Mouse (Mus musculus): Measurements from ENCODE around the gene Zbtb16. TPM values are rescaled to one million over a fixed set of nuclear protein-coding genes. Genes with fewer than 3 reads are reported as not detected.

Gene Zbtb16
- polyA plus RNA-seq, 1 experiment from 2014 or later, result 2.0 TPM

DNA sequence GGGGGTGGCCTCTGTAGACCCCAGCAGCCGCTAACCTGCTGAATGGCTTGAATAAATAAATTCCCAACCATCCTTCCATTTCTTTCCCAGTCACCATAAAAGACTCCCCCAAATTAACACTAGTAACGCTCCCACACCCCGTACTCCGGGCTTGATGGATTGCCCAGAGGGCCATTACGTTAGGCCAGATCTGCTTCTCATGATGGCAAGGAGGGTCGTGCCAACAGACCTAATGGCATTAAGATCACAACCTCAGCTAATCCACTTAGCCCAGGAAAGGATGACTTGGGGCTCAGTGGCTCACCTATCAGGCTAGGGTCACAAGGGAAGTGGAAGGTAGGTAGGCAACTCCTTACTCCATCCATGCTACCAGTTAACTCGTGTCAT is 12.7 kb downstream of the Zbtb16 start:
- WGBS, result 38% methylated on average over 7 of the region's 7 CpGs

DNA sequence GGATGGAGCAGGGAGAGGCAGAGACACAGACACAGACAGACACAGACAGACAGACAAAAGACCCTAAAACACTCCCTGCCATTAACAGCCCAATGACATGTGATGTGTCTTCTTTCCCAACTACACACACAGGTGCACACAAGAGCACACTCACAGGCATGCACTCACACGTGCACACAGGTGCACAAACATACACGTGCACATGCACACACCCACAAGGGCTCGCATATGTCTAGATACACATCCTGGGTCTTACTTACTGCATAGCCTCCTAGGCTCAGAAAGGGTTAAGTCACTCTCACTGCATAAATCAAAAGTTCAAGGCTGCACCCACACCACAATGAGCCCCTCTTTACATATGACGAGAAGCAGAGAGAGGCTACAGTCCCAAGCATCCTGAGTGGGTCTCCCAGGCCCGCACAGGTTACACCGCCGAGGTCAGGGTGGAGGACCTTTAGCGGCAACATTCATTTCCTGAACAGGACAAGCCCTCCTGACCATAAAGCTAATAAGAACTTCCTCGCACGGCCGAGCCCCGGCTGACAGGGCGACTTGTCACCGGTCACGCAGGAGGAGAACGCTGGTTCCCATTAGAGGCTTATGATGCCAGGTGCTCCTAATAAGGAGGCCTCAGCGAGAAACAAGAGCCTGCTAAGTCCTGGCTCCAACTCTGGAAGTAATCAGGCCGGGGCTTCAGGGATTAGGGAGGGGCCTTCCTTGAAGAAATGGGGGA is 13.3 kb downstream of the Zbtb16 start:
- no peaks in the 10 kb centered on the region for H3K9me3 ChIP-seq
- ATAC-seq, result no peak
- H3K27me3 ChIP-seq (replicated peaks), result peaks cover 8% of the 10 kb centered on the region; the same call in 1 of the 2 replicates
- no peaks in the 10 kb centered on the region for H3K36me3 ChIP-seq
- H3K4me2 ChIP-seq (replicated peaks), result no peak overlapping the region
- 33% methylated on average over 18 of the region's 18 CpGs for WGBS
- no peak overlapping the region for H3K9ac ChIP-seq
- no peak overlapping the region for H3K4me3 ChIP-seq (replicated peaks)
- no peak overlapping the region for H3K27ac ChIP-seq
- H3K4me1 ChIP-seq (replicated peaks), result peaks cover 17% of the 10 kb centered on the region; the same call in 1 of the 2 replicates

More for the DNA sequence above, 12.7 kb downstream of the Zbtb16 start:
- Histone ChIP-seq H3K4me1 (replicated peaks) (peaks cover 17% of the 10 kb centered on the region; the same call in 1 of the 2 replicates), H3K4me2 (replicated peaks) (no peak overlapping the region), H3K9me3 (no peaks in the 10 kb centered on the region), H3K27ac (no peak overlapping the region), H3K36me3 (no peaks in the 10 kb centered on the region), H3K4me3 (replicated peaks) (no peak overlapping the region), H3K27me3 (replicated peaks) (peaks cover 8% of the 10 kb centered on the region; the same call in 1 of the 2 replicates), H3K9ac (no peak overlapping the region)
- no peak for ATAC-seq

DNA sequence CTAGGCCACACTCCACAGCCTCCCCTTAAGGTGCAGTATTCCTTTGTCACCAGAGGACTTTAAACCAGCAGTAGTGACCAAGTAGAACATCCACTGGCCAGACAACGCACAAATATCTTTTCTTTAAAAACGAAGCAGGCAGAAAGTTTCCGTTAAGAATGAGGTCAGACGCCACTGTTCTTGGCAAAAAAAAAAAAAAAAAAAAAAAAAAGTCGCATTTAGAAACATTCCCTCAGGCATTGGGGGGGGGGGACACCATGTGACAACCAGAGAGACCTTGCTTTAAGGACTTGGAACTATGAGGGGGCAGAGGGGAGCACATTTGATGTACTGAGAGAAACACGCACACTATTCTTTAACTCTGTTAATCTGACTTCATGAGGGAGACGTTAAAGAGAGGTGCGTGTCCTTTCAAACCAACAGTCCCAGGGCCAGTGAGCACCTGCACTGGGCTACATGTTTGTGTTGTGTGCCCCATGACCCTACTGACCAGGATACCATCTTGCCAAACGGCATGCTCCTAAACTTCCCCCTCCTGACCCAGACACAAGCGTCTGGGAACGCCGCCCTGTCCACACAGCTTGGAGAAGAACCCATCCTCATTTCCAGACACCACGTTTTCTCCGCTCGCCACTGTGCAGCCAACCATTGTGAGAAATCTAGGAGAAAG is 14.0 kb downstream of the Zbtb16 start:
- no peak overlapping the region for H3K27ac ChIP-seq
- peaks cover 8% of the 10 kb centered on the region; the same call in 1 of the 2 replicates for H3K27me3 ChIP-seq (replicated peaks)
- ATAC-seq, result no peak
- no peaks in the 10 kb centered on the region for H3K36me3 ChIP-seq
- H3K9ac ChIP-seq, result no peak overlapping the region
- WGBS, result 66% methylated on average over 15 of the region's 15 CpGs
- peaks cover 17% of the 10 kb centered on the region; the same call in 1 of the 2 replicates for H3K4me1 ChIP-seq (replicated peaks)
- H3K9me3 ChIP-seq, result no peaks in the 10 kb centered on the region
- no peak overlapping the region for H3K4me2 ChIP-seq (replicated peaks)
- no peak overlapping the region for H3K4me3 ChIP-seq (replicated peaks)

DNA sequence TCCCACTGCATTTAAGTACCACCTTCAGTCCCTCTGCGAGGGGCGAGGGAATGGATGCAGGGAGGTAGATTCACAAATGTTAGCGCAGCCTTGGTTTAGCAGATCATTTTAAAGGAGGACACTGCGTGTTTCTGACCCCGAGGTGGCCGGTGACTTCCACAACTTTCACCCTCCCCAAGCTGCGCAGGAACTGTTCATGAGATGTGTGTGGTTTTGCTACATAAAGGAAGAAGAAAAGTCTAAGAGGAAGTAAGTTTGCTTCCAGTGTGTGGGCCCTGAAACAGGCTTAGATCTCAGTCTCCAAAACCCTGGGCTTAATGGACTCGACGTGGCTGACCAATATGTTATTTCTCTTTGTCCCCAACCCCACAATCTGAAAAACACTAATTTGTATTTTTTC is 14.6 kb downstream of the Zbtb16 start:
- H3K4me3 ChIP-seq (replicated peaks), result no peak overlapping the region
- no peaks in the 10 kb centered on the region for H3K36me3 ChIP-seq
- peaks cover 17% of the 10 kb centered on the region; the same call in 1 of the 2 replicates for H3K4me1 ChIP-seq (replicated peaks)
- no peaks in the 10 kb centered on the region for H3K9me3 ChIP-seq
- H3K27ac ChIP-seq, result no peak overlapping the region
- ATAC-seq, result no peak
- H3K27me3 ChIP-seq (replicated peaks), result peaks cover 8% of the 10 kb centered on the region; the same call in 1 of the 2 replicates
- H3K9ac ChIP-seq, result no peak overlapping the region
- WGBS, result 65% methylated on average over 9 of the region's 9 CpGs
- no peak overlapping the region for H3K4me2 ChIP-seq (replicated peaks)

DNA sequence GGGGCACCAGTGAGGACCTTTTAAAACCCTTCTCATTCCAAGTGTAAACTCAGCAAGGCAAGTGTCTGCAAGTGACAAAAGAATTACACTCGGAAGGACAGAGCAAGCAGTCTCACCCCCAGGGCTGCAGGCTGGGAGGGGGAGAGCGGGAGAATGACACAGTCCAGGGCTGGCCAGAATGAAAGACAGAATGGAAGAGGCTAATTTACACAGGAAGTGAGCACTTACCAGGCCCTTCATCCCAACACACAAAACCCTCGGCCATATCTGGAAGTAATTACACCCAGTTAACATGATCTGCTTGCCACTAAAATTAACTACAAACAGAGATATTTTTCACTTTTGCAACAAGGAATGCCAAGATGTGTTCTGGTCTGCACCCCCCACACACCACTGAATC is 15.2 kb downstream of the Zbtb16 start:
- 0 out of 2 replicates have a peak, but pooled peaks have one; percentile 36 for ATAC-seq
- Histone ChIP-seq H3K27me3 (replicated peaks) (peaks cover 8% of the 10 kb centered on the region; the same call in 1 of the 2 replicates), H3K9ac (no peak overlapping the region), H3K9me3 (no peaks in the 10 kb centered on the region), H3K36me3 (no peaks in the 10 kb centered on the region), H3K4me2 (replicated peaks) (no peak overlapping the region), H3K4me3 (replicated peaks) (no peak overlapping the region), H3K4me1 (replicated peaks) (peaks cover 17% of the 10 kb centered on the region; the same call in 1 of the 2 replicates), H3K27ac (no peak overlapping the region)
- 20% methylated on average over 3 of the region's 3 CpGs for WGBS

DNA sequence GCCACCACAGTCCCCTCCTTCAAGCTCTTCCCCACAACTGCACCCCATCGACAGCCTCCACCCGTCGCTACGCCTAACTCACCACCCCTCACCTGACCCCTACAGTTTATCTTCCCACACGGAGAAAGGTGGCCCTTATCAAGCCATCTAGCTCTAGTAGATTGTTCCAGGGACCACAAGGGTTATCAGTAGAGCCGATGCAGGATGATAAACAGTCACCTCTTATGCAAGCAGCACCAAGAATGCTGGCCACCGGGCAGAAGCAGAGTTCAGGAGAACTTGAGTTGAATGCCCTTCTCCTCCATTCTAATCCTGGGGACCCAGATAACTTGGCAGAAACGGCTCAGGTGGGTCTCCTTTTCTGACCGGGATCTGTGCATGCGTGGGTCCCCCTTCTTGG is 16.3 kb downstream of the Zbtb16 start:
- Histone ChIP-seq H3K4me2 (replicated peaks) (no peak overlapping the region), H3K27me3 (replicated peaks) (peaks cover 8% of the 10 kb centered on the region; the same call in 1 of the 2 replicates), H3K9ac (no peak overlapping the region), H3K4me1 (replicated peaks) (peaks cover 17% of the 10 kb centered on the region; the same call in 1 of the 2 replicates), H3K9me3 (no peaks in the 10 kb centered on the region), H3K36me3 (no peaks in the 10 kb centered on the region), H3K27ac (no peak overlapping the region), H3K4me3 (replicated peaks) (no peak overlapping the region)
- 42% methylated on average over 10 of the region's 10 CpGs for WGBS
- no peak for ATAC-seq

DNA sequence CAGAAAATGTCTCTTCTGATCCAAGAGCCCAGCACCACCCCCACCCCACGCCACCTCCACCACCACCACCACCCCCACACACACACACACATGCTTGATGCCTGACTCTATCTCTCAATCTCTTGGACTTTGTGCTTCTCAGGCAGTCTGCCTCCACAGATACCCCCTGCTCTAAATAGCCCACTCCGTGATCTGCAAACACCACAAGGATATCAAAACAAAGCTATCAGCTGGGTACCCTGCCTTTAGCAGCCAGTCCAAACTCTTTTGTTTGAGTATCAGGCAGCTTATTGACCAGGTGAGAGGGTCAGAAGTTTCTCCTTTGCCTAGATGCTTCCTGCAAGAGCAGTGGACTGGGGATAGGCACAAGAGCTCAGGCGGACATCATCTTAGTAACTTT is 16.9 kb downstream of the Zbtb16 start:
- H3K4me2 ChIP-seq (replicated peaks), result no peak overlapping the region
- no peak overlapping the region for H3K9ac ChIP-seq
- no peak overlapping the region for H3K27ac ChIP-seq
- peaks cover 20% of the 10 kb centered on the region; the same call in 1 of the 2 replicates for H3K4me1 ChIP-seq (replicated peaks)
- no peak for ATAC-seq
- no peaks in the 10 kb centered on the region for H3K36me3 ChIP-seq
- H3K9me3 ChIP-seq, result no peaks in the 10 kb centered on the region
- H3K27me3 ChIP-seq (replicated peaks), result peaks cover 4% of the 10 kb centered on the region; the same call in 1 of the 2 replicates
- 65% methylated on average over 3 of the region's 3 CpGs for WGBS
- no peak overlapping the region for H3K4me3 ChIP-seq (replicated peaks)

DNA sequence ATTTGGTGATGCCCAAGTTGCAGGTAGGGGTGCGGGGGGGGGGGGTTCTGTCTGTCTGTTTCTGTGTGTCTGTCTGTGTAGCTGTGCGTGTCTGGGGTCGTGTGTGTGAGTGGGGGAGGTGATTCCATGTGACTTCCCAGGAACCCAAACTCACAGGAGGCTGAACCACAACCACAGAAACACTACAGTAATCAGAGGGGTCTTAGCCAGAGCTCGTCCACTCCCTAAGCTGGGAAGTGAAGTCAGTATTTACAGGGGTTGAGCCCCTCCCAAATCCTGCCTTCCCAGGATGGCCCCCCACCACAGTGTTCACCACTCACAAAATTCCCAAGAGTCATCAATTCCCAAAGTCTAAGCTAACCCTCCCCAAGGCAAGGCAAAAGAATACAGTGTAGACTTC is 18.1 kb downstream of the Zbtb16 start:
- H3K27me3 ChIP-seq (replicated peaks), result peaks cover 4% of the 10 kb centered on the region; the same call in 1 of the 2 replicates
- WGBS, result 81% methylated on average over 4 of the region's 4 CpGs
- H3K4me3 ChIP-seq (replicated peaks), result no peak overlapping the region
- no peaks in the 10 kb centered on the region for H3K9me3 ChIP-seq
- ATAC-seq, result no peak
- no peak overlapping the region for H3K4me2 ChIP-seq (replicated peaks)
- no peak overlapping the region for H3K9ac ChIP-seq
- no peaks in the 10 kb centered on the region for H3K36me3 ChIP-seq
- H3K4me1 ChIP-seq (replicated peaks), result peaks cover 14% of the 10 kb centered on the region; the same call in 1 of the 2 replicates
- H3K27ac ChIP-seq, result no peak overlapping the region

DNA sequence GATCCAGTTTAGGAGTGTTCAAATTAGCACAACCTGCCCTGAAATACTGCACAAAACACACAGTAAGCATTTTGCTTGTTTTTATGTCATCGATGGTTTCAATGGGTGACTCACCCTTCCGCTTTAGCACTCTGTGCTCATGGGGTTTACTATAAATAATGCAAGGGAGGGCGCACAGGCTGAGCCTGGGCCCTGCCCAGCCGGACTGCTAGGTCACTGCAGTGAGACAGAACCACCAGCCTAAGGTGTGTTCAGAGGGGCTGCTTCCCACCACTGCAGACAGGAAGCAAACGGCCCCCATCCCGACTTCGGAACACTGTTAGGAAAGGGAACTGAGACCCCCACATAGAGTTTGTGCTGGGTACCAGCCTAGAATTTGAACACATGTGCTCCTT is 18.6 kb downstream of the Zbtb16 start:
- no peak overlapping the region for H3K27ac ChIP-seq
- H3K9me3 ChIP-seq, result no peaks in the 10 kb centered on the region
- H3K9ac ChIP-seq, result no peak overlapping the region
- H3K4me2 ChIP-seq (replicated peaks), result no peak overlapping the region
- peaks cover 4% of the 10 kb centered on the region; the same call in 1 of the 2 replicates for H3K27me3 ChIP-seq (replicated peaks)
- no peak for ATAC-seq
- H3K36me3 ChIP-seq, result no peaks in the 10 kb centered on the region
- H3K4me3 ChIP-seq (replicated peaks), result no peak overlapping the region
- 69% methylated on average over 7 of the region's 7 CpGs for WGBS
- 0 out of 2 replicates have a peak, but pooled peaks cover 10% of the 10 kb centered on the region for H3K4me1 ChIP-seq (replicated peaks)

DNA sequence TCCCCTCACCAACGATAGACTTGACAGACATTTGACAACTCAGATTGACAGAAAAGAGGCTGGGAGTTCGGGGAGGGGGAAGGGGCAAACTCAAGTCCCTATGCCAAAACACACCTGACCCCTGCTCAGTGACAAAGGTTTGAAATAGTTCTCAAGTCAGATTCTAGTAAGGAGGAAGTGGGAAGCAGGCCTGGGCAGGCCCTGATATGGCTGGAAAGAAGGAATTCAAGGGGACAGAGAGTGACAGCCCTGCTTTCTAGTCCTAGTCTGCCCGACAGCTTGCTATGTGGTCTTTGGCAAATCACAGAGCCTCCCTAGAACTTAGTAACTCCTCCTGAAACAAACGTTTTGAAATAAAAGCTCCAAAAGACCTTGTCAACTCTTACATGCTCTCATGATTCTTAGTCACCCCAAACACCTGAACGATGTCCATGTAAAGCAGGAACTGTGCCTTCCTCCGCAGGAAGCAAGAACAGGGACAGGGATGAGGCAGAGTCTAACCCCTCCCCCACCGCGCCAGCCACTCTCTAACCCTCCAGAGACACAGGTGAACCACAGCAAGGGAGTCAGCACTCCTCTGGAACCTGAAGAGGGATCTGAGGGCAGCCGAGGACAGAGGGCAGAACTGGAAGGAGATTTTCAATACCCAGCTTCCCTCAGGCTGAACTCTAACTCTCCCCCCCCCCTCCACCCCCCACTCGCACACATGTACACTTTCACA is 19.2 kb downstream of the Zbtb16 start:
- Histone ChIP-seq H3K4me1 (replicated peaks) (0 out of 2 replicates have a peak, but pooled peaks cover 10% of the 10 kb centered on the region), H3K4me3 (replicated peaks) (no peak overlapping the region), H3K9me3 (no peaks in the 10 kb centered on the region), H3K27ac (no peak overlapping the region), H3K27me3 (replicated peaks) (peaks cover 4% of the 10 kb centered on the region; the same call in 1 of the 2 replicates), H3K9ac (no peak overlapping the region), H3K4me2 (replicated peaks) (no peak overlapping the region), H3K36me3 (no peaks in the 10 kb centered on the region)
- WGBS, result 43% methylated on average over 10 of the region's 10 CpGs
- ATAC-seq, result no peak

DNA sequence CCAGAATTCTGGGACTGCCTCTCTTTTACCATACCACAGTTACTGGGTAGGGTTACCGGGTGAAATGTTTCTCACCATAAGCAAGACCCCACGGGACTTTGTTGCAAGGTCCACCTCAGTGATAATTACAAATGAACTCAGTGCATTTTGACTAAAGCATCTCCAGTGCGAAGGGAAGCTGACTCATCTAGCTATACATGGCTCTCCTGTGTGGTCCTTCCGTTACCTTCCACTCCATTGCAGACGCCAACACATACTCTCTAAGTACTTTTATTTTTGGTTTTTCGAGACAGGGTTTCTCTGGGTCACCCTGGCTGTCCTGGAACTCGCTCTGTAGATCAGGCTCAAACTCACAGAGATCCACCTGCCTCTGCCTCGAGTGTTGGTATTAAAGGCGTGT is 19.9 kb downstream of the Zbtb16 start:
- H3K4me1 ChIP-seq (replicated peaks), result 0 out of 2 replicates have a peak, but pooled peaks cover 8% of the 10 kb centered on the region
- no peak overlapping the region for H3K4me2 ChIP-seq (replicated peaks)
- no peak overlapping the region for H3K27ac ChIP-seq
- ATAC-seq, result no peak
- no peak overlapping the region for H3K9ac ChIP-seq
- WGBS, result 84% methylated on average over 9 of the region's 9 CpGs
- H3K4me3 ChIP-seq (replicated peaks), result no peak overlapping the region
- no peaks in the 10 kb centered on the region for H3K9me3 ChIP-seq
- peaks cover 4% of the 10 kb centered on the region; the same call in 1 of the 2 replicates for H3K27me3 ChIP-seq (replicated peaks)
- no peaks in the 10 kb centered on the region for H3K36me3 ChIP-seq

Data from intestine, embryonic 15.5 days (tissue).